Mouse (Mus musculus) kidney, embryonic 14.5 days (tissue): Measurements from ENCODE around the gene Slc39a3. TPM values are rescaled to one million over a fixed set of nuclear protein-coding genes. Genes with fewer than 3 reads are reported as not detected.

Source experiments
- polyA plus RNA-seq: library from polyadenylated mRNA; unstranded; fragments of >200 nt; fragmentation: Nextera tagmentation; extraction: Ambion mirVana; gene quantifications from 2 replicates; pipeline ENCODE4 v1.2.1, GENCODE M21; 2014

Gene Slc39a3
- polyA plus RNA-seq, 1 experiment from 2014 or later = 9.1 TPM

Other genes starting within 250 kb of the Slc39a3 start
- 101 and 102 TPM in 2 replicates for gene Sf3a2, start 239.2 kb downstream of the Slc39a3 start, polyA plus RNA-seq
- gene Plekhj1, start 238.8 kb downstream of the Slc39a3 start, polyA plus RNA-seq = 121 and 126 TPM in 2 replicates
- gene Amh, start 232.2 kb downstream of the Slc39a3 start, polyA plus RNA-seq = not detected in 2 replicates
- gene Jsrp1, start 223.9 kb downstream of the Slc39a3 start, polyA plus RNA-seq = 4.4 and 5.2 TPM in 2 replicates
- 1,867 and 1,944 TPM in 2 replicates for gene Oaz1, start 210.8 kb downstream of the Slc39a3 start, polyA plus RNA-seq
- 0.17 and 0.97 TPM in 2 replicates for gene Lingo3, start 193.4 kb downstream of the Slc39a3 start, polyA plus RNA-seq
- gene Lsm7, start 182.2 kb downstream of the Slc39a3 start, polyA plus RNA-seq = 365 and 431 TPM in 2 replicates
- gene Sppl2b, start 182.2 kb downstream of the Slc39a3 start, polyA plus RNA-seq = 27.2 and 35.1 TPM in 2 replicates
- 0.08 and 0.10 TPM in 2 replicates for gene Tmprss9, start 165.6 kb downstream of the Slc39a3 start, polyA plus RNA-seq
- 391 and 501 TPM in 2 replicates for gene Timm13, start 136.5 kb downstream of the Slc39a3 start, polyA plus RNA-seq
- 16.0 and 17.1 TPM in 2 replicates for gene Lmnb2, start 119.2 kb downstream of the Slc39a3 start, polyA plus RNA-seq
- 16.1 and 16.3 TPM in 2 replicates for gene Gadd45b, start 107.4 kb downstream of the Slc39a3 start, polyA plus RNA-seq
- gene Gng7, start 22.5 kb downstream of the Slc39a3 start, polyA plus RNA-seq = 2.2 and 4.8 TPM in 2 replicates
- gene Diras1, start 11.8 kb downstream of the Slc39a3 start, polyA plus RNA-seq = 0.37 TPM in 1 of 2 replicates, not detected in the other
- gene Sgta, start 22.8 kb upstream of the Slc39a3 start, polyA plus RNA-seq = 140 and 196 TPM in 2 replicates
- 50.6 and 58.9 TPM in 2 replicates for gene Thop1, start 32.6 kb upstream of the Slc39a3 start, polyA plus RNA-seq
- gene Creb3l3, start 61.4 kb upstream of the Slc39a3 start, polyA plus RNA-seq = 0.11 and 0.24 TPM in 2 replicates
- 187 and 208 TPM in 2 replicates for gene Map2k2, start 68.5 kb upstream of the Slc39a3 start, polyA plus RNA-seq
- gene Zbtb7a, start 97.8 kb upstream of the Slc39a3 start, polyA plus RNA-seq = 16.1 and 18.1 TPM in 2 replicates
- 45.3 and 48.4 TPM in 2 replicates for gene Pias4, start 130.5 kb upstream of the Slc39a3 start, polyA plus RNA-seq
- 465 and 473 TPM in 2 replicates for gene Eef2, start 139.2 kb upstream of the Slc39a3 start, polyA plus RNA-seq
- 45.7 and 58.0 TPM in 2 replicates for gene Dapk3, start 145.6 kb upstream of the Slc39a3 start, polyA plus RNA-seq
- not detected in 2 replicates for gene 4930442H23Rik, start 146.4 kb upstream of the Slc39a3 start, polyA plus RNA-seq
- not detected in 2 replicates for gene Nmrk2, start 164.6 kb upstream of the Slc39a3 start, polyA plus RNA-seq
- 0.19 and 0.23 TPM in 2 replicates for gene Atcay, start 193.4 kb upstream of the Slc39a3 start, polyA plus RNA-seq
- 4.5 and 4.7 TPM in 2 replicates for gene Zfr2, start 195.7 kb upstream of the Slc39a3 start, polyA plus RNA-seq
- 5.4 and 7.0 TPM in 2 replicates for gene Matk, start 215.5 kb upstream of the Slc39a3 start, polyA plus RNA-seq
- 240 and 276 TPM in 2 replicates for gene Mrpl54, start 229.5 kb upstream of the Slc39a3 start, polyA plus RNA-seq
- 51.4 and 52.7 TPM in 2 replicates for gene Apba3, start 229.5 kb upstream of the Slc39a3 start, polyA plus RNA-seq